Mouse (Mus musculus) limb, embryonic 15.5 days (tissue): ENCODE results near the gene Pcbp1. TPM values are rescaled to one million over a fixed set of nuclear protein-coding genes. Genes with fewer than 3 reads are reported as not detected.

Source experiments
- microRNA-seq: library from miRNA; unstranded; fragments of <30 nt; microRNA quantifications from one replicate; pipeline ENCODE4, GENCODE M21; 2016
- polyA plus RNA-seq: library from polyadenylated mRNA; unstranded; fragments of >200 nt; fragmentation: Nextera tagmentation; extraction: Ambion mirVana; gene quantifications from 2 replicates; pipeline ENCODE4 v1.2.1, GENCODE M21; 2015

The Pcbp1 gene
- polyA plus RNA-seq, 1 experiment from 2014 or later, result 462 TPM

Small RNA genes within 50 kb of the gene (microRNA-seq; reads per million reads assigned to microRNA genes)
- not detected for gene Gm22184

Other genes starting within 250 kb of the Pcbp1 start
- gene Fam136a, start 160.7 kb downstream of the Pcbp1 start, polyA plus RNA-seq, result 110 and 122 TPM in 2 replicates
- gene Snrpg, start 155.0 kb downstream of the Pcbp1 start, polyA plus RNA-seq, result 385 and 490 TPM in 2 replicates
- gene Pcyox1, start 129.2 kb downstream of the Pcbp1 start, polyA plus RNA-seq, result 118 and 121 TPM in 2 replicates
- 162 and 165 TPM in 2 replicates for gene Tia1, start 122.1 kb downstream of the Pcbp1 start, polyA plus RNA-seq
- gene Gm44790, start 99.7 kb downstream of the Pcbp1 start, polyA plus RNA-seq, result 0.42 TPM in 1 of 2 replicates, not detected in the other
- gene C87436, start 87.9 kb downstream of the Pcbp1 start, polyA plus RNA-seq, result 22.9 and 24.5 TPM in 2 replicates
- 610 and 666 TPM in 2 replicates for gene Asprv1, start 101.8 kb upstream of the Pcbp1 start, polyA plus RNA-seq
- gene Mxd1, start 142.8 kb upstream of the Pcbp1 start, polyA plus RNA-seq, result 14.2 and 15.2 TPM in 2 replicates
- 103 and 108 TPM in 2 replicates for gene Snrnp27, start 158.2 kb upstream of the Pcbp1 start, polyA plus RNA-seq
- 25.6 and 31.9 TPM in 2 replicates for gene Gmcl1, start 207.1 kb upstream of the Pcbp1 start, polyA plus RNA-seq